In genomic region chr19:32522247-32522646, GRCm38 (mm10) we compare ENCODE assay signal across 26 mouse cellular contexts. TPM values are rescaled to one million over a fixed set of nuclear protein-coding genes. Genes with fewer than 3 reads are reported as not detected.
DNase-seq lines count a peak whose midpoint lies in the region; ATAC-seq and TF ChIP-seq lines count a peak whose summit lies in the region.
"Had no signal": no experiment of that assay in that cellular context is flagged by ENCODE, and none has a peak within 500 bp of the region (broad histone marks: within the 10 kb centered on the region; RNA-seq: fewer than 3 reads in every experiment).

No protein-coding gene starts in this region.

- no peak for TF ChIP-seq CTCF in intestine, postnatal 0 days (IDR thresholded peaks at IDR 0.05; ENCODE audit: low read depth)
- no peak for TF ChIP-seq CTCF in small intestine, adult 2 months (IDR thresholded peaks at IDR 0.05; ENCODE audit: extremely low read depth, insufficient read length, insufficient replicate concordance, low read depth, low read length)
- no peak for TF ChIP-seq CTCF in cerebellum, adult 2 months (IDR thresholded peaks at IDR 0.05; ENCODE audit: borderline replicate concordance, insufficient read depth, low read depth, low read length)

- H3K4me3 ChIP-seq in intestine, postnatal 0 days (ENCODE audit: low read depth, low read length) = no peak overlapping the region
- no peak overlapping the region for H3K4me3 ChIP-seq in intestine, embryonic 16.5 days (ENCODE audit: low read length)
- H3K4me3 ChIP-seq in liver, embryonic 12.5 days = no peak overlapping the region
- no peak overlapping the region for H3K4me3 ChIP-seq in limb, embryonic 13.5 days
- H3K4me3 ChIP-seq in small intestine, adult 2 months (ENCODE audit: low read depth, low read length) = no peak overlapping the region
- H3K4me3 ChIP-seq in cerebellum, adult 2 months (replicated peaks; ENCODE audit: insufficient read depth, low read depth, low read length) = no peak overlapping the region
- H3K4me3 ChIP-seq: embryonic facial prominence, embryonic 12.5 days; embryonic facial prominence, embryonic 15.5 days; gastrocnemius, adult 2 months; heart, embryonic 13.5 days had no signal

- H3K27ac ChIP-seq in intestine, postnatal 0 days (ENCODE audit: low read depth, low read length) = no peak overlapping the region
- H3K27ac ChIP-seq in intestine, embryonic 16.5 days (ENCODE audit: low read length) = no peak overlapping the region
- 0 out of 2 replicates have a peak overlapping the region, but pooled peaks have one; percentile 40 for H3K27ac ChIP-seq in liver, embryonic 12.5 days
- H3K27ac ChIP-seq in limb, embryonic 13.5 days = peak overlapping the region; percentile 67; the same call in 1 of the 2 replicates
- H3K27ac ChIP-seq in small intestine, adult 2 months (ENCODE audit: insufficient read depth, low read depth, low read length) = peak overlapping the region; percentile 84; the same call in 1 of the 2 replicates
- H3K27ac ChIP-seq in cerebellum, adult 2 months (ENCODE audit: insufficient read depth, low read length) = no peak overlapping the region
- H3K27ac ChIP-seq: embryonic facial prominence, embryonic 12.5 days; embryonic facial prominence, embryonic 15.5 days; gastrocnemius, adult 2 months; heart, embryonic 13.5 days; hindbrain, embryonic 14.5 days; hindbrain, postnatal 0 days had no signal

- no peak for TF ChIP-seq POLR2A in small intestine, adult 2 months (IDR thresholded peaks at IDR 0.05; ENCODE audit: low read depth, low read length)
- TF ChIP-seq POLR2A in cerebellum, adult 2 months (IDR thresholded peaks at IDR 0.05; ENCODE audit: borderline replicate concordance, insufficient read depth, low read length) = no peak

- H3K36me3 ChIP-seq in intestine, postnatal 0 days (ENCODE audit: control insufficient read depth, insufficient read depth) = no peaks in the 10 kb centered on the region
- no peaks in the 10 kb centered on the region for H3K36me3 ChIP-seq in intestine, embryonic 16.5 days (ENCODE audit: control insufficient read depth, insufficient read depth, low read length)
- peaks cover 8% of the 10 kb centered on the region for H3K36me3 ChIP-seq in liver, embryonic 12.5 days
- H3K36me3 ChIP-seq in limb, embryonic 13.5 days = peaks cover 8% of the 10 kb centered on the region
- H3K36me3 ChIP-seq in small intestine, adult 2 months (ENCODE audit: control insufficient read depth, insufficient read depth, low read length) = 0 out of 2 replicates have a peak, but pooled peaks cover 1% of the 10 kb centered on the region

- H3K9me3 ChIP-seq in intestine, postnatal 0 days (ENCODE audit: control insufficient read depth) = peaks cover 3% of the 10 kb centered on the region; the same call in 1 of the 2 replicates
- no peaks in the 10 kb centered on the region for H3K9me3 ChIP-seq in intestine, embryonic 16.5 days (ENCODE audit: control insufficient read depth, low read length)
- no peaks in the 10 kb centered on the region for H3K9me3 ChIP-seq in liver, embryonic 12.5 days (replicated peaks)
- peaks cover 10% of the 10 kb centered on the region; the same call in 1 of the 2 replicates for H3K9me3 ChIP-seq in limb, embryonic 13.5 days
- H3K9me3 ChIP-seq: embryonic facial prominence, embryonic 15.5 days; heart, embryonic 13.5 days had no signal

- H3K4me1 ChIP-seq in intestine, postnatal 0 days (replicated peaks; ENCODE audit: control insufficient read depth, insufficient read depth, low read length) = peaks cover 5% of the 10 kb centered on the region; the same call in 1 of the 2 replicates
- H3K4me1 ChIP-seq in intestine, embryonic 16.5 days (ENCODE audit: control insufficient read depth, insufficient read depth, low read length) = peaks cover 6% of the 10 kb centered on the region; the same call in 1 of the 2 replicates
- peaks cover 27% of the 10 kb centered on the region for H3K4me1 ChIP-seq in liver, embryonic 12.5 days
- H3K4me1 ChIP-seq in limb, embryonic 13.5 days = peaks cover 27% of the 10 kb centered on the region
- H3K4me1 ChIP-seq in small intestine, adult 2 months (ENCODE audit: control insufficient read depth, insufficient read depth, insufficient read length, low read length) = peaks cover 19% of the 10 kb centered on the region; the same call in 1 of the 2 replicates
- no peaks in the 10 kb centered on the region for H3K4me1 ChIP-seq in cerebellum, adult 2 months (ENCODE audit: control insufficient read depth, insufficient read depth, low read length)

- no peak for DNase-seq in liver
- DNase-seq in cerebellum, adult 2 months = no peak
- DNase-seq: adrenal gland, adult 8-10 months; adrenal gland, postnatal 25 days; B cell, adult 2 months; cerebellum, adult 11-12 months; cerebellum, adult 9-10 months; cerebellum, postnatal 14 days; forebrain, postnatal 0 days; gastrocnemius, adult 2 months; gastrocnemius, postnatal 14 days; heart, adult 18-20 months; heart, postnatal 14 days; heart, postnatal 4 days had no signal

- no peak overlapping the region for H3K9ac ChIP-seq in intestine, postnatal 0 days (ENCODE audit: low read depth, low read length)
- no peak overlapping the region for H3K9ac ChIP-seq in intestine, embryonic 16.5 days (ENCODE audit: low read depth, low read length)
- H3K9ac ChIP-seq in liver, embryonic 12.5 days = no peak overlapping the region
- H3K9ac ChIP-seq in limb, embryonic 13.5 days = no peak overlapping the region
- H3K9ac ChIP-seq: embryonic facial prominence, embryonic 12.5 days; embryonic facial prominence, embryonic 15.5 days; forebrain, postnatal 0 days; heart, embryonic 13.5 days; hindbrain, embryonic 14.5 days had no signal

- no peaks in the 10 kb centered on the region for H3K27me3 ChIP-seq in intestine, postnatal 0 days (replicated peaks; ENCODE audit: control insufficient read depth, insufficient read depth, low read length)
- H3K27me3 ChIP-seq in intestine, embryonic 16.5 days (replicated peaks; ENCODE audit: control insufficient read depth, insufficient read depth, low read length) = no peaks in the 10 kb centered on the region
- H3K27me3 ChIP-seq in liver, embryonic 12.5 days (replicated peaks) = no peaks in the 10 kb centered on the region
- no peaks in the 10 kb centered on the region for H3K27me3 ChIP-seq in limb, embryonic 13.5 days
- no peaks in the 10 kb centered on the region for H3K27me3 ChIP-seq in small intestine, adult 2 months (ENCODE audit: control insufficient read depth, insufficient read depth, low read length)
- no peaks in the 10 kb centered on the region for H3K27me3 ChIP-seq in cerebellum, adult 2 months (ENCODE audit: control insufficient read depth, insufficient read depth, low read length)
- H3K27me3 ChIP-seq: CH12.LX; embryonic facial prominence, embryonic 12.5 days; embryonic facial prominence, embryonic 15.5 days; heart, embryonic 13.5 days had no signal

- 60% methylated on average over 5 of the region's 5 CpGs for WGBS in intestine, postnatal 0 days
- 85% methylated on average over 5 of the region's 5 CpGs for WGBS in intestine, embryonic 16.5 days
- 90% methylated on average over 5 of the region's 5 CpGs for WGBS in liver, embryonic 12.5 days (ENCODE audit: insufficient replicate concordance)
- 39% methylated on average over 5 of the region's 5 CpGs for WGBS in limb, embryonic 13.5 days
- WGBS in small intestine, adult 2 months = 82% methylated on average over 5 of the region's 5 CpGs
- 98% methylated on average over 5 of the region's 5 CpGs for WGBS in cerebellum, adult 2 months

- no peak overlapping the region for H3K4me2 ChIP-seq in intestine, postnatal 0 days (replicated peaks; ENCODE audit: low read depth)
- H3K4me2 ChIP-seq in intestine, embryonic 16.5 days (ENCODE audit: low read depth, low read length) = no peak overlapping the region
- no peak overlapping the region for H3K4me2 ChIP-seq in liver, embryonic 12.5 days
- no peak overlapping the region for H3K4me2 ChIP-seq in limb, embryonic 13.5 days (replicated peaks)
- H3K4me2 ChIP-seq: embryonic facial prominence, embryonic 12.5 days; embryonic facial prominence, embryonic 15.5 days; heart, embryonic 13.5 days; hindbrain, embryonic 14.5 days had no signal

- ATAC-seq in intestine, postnatal 0 days = peak; percentile 28
- ATAC-seq in intestine, embryonic 16.5 days = no peak
- no peak for ATAC-seq in liver, embryonic 12.5 days
- ATAC-seq in limb, embryonic 13.5 days (ENCODE audit: low FRiP score, low read depth) = peak; percentile 78
- ATAC-seq: forebrain, embryonic 14.5 days; forebrain, postnatal 0 days; hindbrain, postnatal 0 days had no signal

RNA-seq across cellular contexts. Expression of gene Minpp1, which starts 36.7 kb away (rescaled TPM):
- 62.3 and 68.7 TPM in 2 replicates for polyA plus RNA-seq in intestine, postnatal 0 days (2015; fragmentation: Nextera tagmentation; extraction: Ambion mirVana)
- 56.7 and 60.9 TPM in 2 replicates for polyA plus RNA-seq in intestine, embryonic 16.5 days (2015; fragmentation: Nextera tagmentation; extraction: Ambion mirVana)
- 118 and 120 TPM in 2 replicates for polyA plus RNA-seq in liver, embryonic 12.5 days (2016; fragmentation: Nextera tagmentation; extraction: Ambion mirVana)
- polyA plus RNA-seq in limb, embryonic 13.5 days (2015; fragmentation: Nextera tagmentation; extraction: Ambion mirVana) = 81.3 and 82.2 TPM in 2 replicates
- 86.5 and 112 TPM in 2 replicates for polyA plus RNA-seq in small intestine, adult 2 months (2012; rRNA removed)
- polyA plus RNA-seq in cerebellum, adult 2 months (2012; rRNA removed) = 38.8 and 41.3 TPM in 2 replicates

RNA-seq across cellular contexts. Expression of gene Rpl9-ps6, which starts 55.9 kb away (rescaled TPM):
- 89.1 and 99.6 TPM in 2 replicates for polyA plus RNA-seq in intestine, postnatal 0 days (2015; fragmentation: Nextera tagmentation; extraction: Ambion mirVana)
- 79.6 and 82.0 TPM in 2 replicates for polyA plus RNA-seq in intestine, embryonic 16.5 days (2015; fragmentation: Nextera tagmentation; extraction: Ambion mirVana)
- polyA plus RNA-seq in liver, embryonic 12.5 days (2016; fragmentation: Nextera tagmentation; extraction: Ambion mirVana) = 72.7 and 75.0 TPM in 2 replicates
- polyA plus RNA-seq in limb, embryonic 13.5 days (2015; fragmentation: Nextera tagmentation; extraction: Ambion mirVana) = 122 and 136 TPM in 2 replicates
- 0.65 and 0.83 TPM in 2 replicates for polyA plus RNA-seq in small intestine, adult 2 months (2012; rRNA removed)
- polyA plus RNA-seq in cerebellum, adult 2 months (2012; rRNA removed) = 22.4 and 27.8 TPM in 2 replicates

Comparison
In these comparisons a context has a peak if more than half of its experiments do, and no peak if none do; other contexts are left out.
1. ATAC-seq: peak in intestine, postnatal 0 days (single experiment) and limb, embryonic 13.5 days (single experiment); none in intestine, embryonic 16.5 days (single experiment) and liver, embryonic 12.5 days (single experiment).
2. H3K27ac ChIP-seq: peak in liver, embryonic 12.5 days (single experiment), limb, embryonic 13.5 days (single experiment) and small intestine, adult 2 months (single experiment); none in intestine, postnatal 0 days (single experiment), intestine, embryonic 16.5 days (single experiment) and cerebellum, adult 2 months (single experiment).
3. RNA of gene Rpl9-ps6, which starts 55.9 kb away (polyA plus RNA-seq): 122 to 136 TPM in limb, embryonic 13.5 days, 89.1 to 99.6 TPM in intestine, postnatal 0 days, 79.6 to 82.0 TPM in intestine, embryonic 16.5 days, 72.7 to 75.0 TPM in liver, embryonic 12.5 days and 22.4 to 27.8 TPM in cerebellum, adult 2 months; 0.65 to 0.83 TPM in small intestine, adult 2 months; every median in the first group is over 10 times any median in the second.